Mouse (Mus musculus) liver, adult (tissue): Measurements from ENCODE around the gene Nr2f6.

Experiments
- GATA4 ChIP-seq: IDR thresholded peaks from 2 replicates; pipeline ENCODE4 v1.6.1; 2014; ENCODE audit warnings: mild to moderate bottlenecking, low read length; ENCODE audit not compliant: insufficient replicate concordance

The Nr2f6 gene

DNA sequence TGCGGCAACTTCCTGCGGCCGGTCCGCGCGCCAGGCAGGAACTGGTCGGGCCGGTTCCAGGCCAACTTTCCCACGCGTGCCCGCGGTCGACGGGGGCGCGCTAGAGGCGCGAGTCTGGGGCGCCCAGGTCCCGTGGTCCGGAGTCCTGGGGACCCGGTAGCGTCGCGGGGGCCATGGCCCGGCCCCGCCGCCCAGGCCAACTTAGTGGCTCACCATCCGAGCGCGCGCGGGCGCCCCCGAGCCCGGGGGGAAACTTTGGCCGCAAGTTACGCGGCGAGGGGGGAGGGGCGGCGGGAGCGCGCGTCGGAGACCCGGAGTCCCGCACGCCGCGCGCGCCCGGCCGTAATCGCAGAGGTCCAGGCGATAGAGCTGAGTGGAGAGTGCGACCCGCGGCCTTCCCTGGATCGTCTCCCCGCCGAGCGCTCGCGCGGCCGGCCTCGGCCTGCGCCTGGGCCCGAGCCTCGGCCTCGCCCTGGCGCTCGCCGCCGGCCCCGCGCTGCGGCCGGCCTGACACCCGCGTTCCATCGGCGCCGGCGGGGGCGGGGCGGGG, at the start of gene Nr2f6:
TSS of gene Nr2f6 (minus strand) at position 540 of the 550 bp plus-strand sequence.
- TF ChIP-seq GATA4, result no peak

DNA sequence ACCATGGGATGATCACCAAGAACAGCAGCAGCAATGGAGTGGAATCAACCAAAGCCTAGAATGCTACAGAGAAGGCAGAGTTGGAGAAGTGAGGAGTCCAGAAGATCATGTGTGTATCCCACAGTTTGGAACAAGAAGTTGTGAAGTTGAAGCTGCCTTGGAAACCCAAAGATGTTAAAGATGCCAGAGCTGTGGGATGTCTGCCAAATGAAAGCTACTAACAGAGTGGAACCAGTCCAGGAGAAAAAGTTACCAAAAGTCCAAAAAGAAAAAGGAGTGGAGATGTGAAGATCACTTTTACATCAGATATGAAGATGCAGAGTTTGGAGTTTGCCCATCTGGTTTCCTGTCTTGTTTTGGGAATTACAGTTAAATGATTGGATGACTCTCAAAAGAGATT, 40.4 kb upstream of the Nr2f6 start:
- no peak for TF ChIP-seq GATA4

DNA sequence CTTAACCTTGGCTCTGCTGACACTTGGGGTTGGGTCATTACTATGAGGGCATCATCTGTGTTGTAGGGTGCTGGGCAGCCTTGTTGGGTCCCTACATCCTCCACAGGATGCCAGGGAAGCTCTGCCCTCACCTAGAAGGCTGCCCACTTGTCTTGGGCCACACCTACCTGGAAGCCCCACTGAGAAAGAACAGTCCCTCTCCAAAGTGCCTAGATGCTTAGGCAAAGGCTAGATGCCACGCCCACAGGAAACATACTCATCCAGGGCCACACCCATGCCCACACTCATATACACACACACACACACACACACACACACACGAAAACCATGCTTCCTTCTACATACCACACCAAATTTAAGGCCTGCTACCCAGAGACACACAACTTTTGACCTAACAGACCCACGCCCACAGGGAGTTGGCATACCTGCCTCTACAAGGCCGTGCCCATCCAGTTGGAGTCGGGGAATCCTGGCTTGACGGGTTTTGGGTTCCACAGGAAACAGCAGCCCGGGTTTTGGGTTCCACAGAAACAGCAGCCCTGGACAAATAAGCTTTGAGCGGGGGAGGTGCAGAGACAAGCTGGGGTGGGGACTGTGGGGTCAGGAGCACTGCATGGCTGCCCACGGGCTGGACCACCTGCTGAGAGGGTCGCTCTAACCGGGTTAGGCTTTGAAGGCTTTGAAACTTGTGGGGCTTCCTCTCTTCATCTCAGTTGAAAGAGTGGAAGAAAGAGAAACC, 29.9 kb upstream of the Nr2f6 start:
- TF ChIP-seq GATA4, result no peak

DNA sequence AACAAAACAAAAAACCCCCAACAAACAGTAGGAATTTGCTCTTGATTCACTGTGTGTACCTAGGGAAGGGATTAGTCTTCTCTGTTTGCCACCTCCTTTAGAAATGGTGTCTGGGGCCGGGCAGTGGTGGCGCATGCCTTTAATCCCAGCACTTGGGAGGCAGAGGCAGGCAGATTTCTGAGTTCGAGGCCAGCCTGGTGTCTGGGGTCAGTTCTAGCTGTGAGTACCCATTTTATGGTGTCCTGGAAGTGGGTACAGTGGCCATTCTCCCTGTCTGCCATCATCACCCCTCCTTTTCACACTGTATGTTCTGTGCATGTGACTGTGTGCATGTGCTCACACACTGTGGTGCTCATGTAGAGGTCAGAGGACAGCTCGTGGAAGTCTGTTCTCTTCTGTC, 26.5 kb upstream of the Nr2f6 start:
- TF ChIP-seq GATA4, result no peak

DNA sequence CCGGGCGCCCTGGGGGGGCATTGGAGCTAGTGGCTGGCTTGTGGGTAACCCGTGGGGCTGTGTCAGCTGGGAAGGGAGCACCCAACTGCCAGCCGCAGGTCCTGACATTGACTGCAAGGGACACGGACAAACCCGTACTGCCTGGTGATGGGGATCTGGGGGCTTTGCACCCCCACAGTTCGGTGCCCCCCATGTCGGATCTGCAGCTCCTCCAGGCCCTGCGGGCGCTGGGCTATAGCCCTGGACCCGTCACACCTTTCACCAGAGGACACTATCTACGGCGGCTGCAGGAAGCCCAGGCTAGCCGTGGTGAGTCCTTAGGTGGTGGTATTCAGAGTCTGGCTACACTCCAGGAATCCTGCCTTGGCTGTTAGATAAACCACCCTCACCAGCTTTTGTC, 25.7 kb upstream of the Nr2f6 start:
- no peak for TF ChIP-seq GATA4

DNA sequence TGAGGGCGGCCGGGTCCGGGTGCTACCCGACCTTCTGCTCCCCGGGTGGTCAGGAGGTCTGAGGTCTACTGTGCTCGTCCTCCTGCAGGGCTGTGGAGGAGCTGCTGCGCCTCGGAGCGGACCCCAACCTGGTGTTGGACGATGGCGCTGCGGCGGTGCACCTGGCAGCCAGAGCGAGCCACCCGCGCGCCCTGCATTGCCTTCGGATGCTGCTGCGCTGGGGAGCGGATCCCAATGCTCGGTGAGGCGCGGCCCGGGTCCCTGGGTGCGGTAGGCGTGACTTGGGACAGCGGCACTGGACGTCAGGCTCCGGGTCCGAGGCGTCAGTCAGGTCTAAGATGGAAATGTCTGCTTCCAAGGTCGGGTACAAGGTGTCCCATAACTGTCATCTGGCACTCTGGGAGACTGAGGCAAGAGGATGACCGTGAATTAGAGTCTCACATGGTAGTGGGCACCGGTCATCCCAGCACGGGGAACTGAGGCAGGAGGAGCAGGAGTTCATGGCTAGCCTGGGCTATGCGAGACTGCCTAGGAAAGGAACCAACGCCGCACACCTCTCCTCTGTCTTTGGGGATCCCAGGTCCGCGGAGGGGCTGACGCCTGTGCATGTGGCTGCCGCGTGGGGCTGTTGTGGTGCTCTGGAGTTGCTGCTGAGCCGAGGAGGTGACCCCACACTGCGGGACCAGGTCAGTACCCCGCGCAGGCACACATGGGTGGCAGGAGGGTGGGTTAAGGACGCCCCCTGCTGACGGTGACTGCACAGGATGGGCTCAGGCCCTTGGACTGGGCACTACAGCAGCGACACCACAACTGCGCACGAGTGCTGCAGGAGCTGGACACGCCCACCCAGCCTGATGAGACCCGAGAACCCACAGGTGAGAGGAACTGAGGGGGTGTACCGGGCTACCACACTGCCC, 24.6 kb upstream of the Nr2f6 start:
- no peak for TF ChIP-seq GATA4

DNA sequence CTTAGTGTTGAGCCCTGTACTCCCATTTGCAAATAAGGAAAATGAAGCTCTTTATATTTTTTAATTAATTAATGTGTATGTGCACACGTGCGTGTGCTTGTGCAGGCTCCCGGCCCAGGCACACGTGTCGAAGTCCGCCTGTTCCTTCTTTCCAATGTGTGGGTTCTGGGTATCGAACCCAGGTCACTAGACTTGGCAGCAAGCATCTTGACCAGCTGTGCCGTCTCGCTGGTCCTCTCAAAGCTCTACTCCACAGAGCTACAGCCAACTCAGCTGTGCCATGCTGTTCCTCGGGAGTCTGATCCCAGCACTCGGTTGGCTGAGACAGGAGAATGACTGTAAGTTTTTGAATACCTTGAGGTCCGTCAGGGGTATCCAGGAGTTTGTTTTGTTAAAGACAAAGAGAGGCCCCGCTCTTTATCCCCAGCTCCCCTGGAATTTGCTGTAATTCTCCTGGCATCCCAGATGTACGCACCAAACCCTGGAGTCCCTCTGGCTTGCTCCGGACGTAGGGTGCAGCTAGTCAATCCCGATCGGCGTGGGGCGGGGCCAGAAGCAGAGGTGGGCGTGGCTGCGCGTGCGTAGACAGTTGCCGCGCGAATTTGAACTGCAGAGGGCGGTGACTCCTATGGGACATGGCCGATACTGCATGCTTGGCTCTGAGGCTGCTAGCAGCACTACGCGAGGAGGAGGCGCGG, 23.8 kb upstream of the Nr2f6 start, which contains the start of gene Ankle1:
TSS of gene Ankle1 (plus strand) at position 610 of the 698 bp plus-strand sequence.
- TF ChIP-seq GATA4, result no peak

DNA sequence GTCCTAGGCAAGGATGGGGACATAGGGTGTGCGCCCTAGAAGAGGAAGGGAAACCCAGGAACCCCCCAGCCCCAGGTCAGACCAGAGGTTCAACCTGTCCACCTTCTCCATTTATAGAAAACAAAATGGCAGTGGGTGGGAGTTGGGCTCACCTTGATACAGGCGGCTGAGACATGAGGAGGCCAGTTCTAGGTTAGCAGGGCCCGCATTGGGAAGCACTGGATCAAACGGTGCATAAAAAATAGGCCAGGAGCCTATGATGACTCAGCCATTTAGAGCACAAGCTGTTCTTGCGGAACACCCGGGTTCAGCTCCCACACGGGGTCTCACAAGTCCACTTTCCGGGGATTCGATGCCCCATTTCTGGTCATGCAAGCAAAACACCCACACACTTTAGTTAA, 23.2 kb upstream of the Nr2f6 start:
- TF ChIP-seq GATA4, result no peak

DNA sequence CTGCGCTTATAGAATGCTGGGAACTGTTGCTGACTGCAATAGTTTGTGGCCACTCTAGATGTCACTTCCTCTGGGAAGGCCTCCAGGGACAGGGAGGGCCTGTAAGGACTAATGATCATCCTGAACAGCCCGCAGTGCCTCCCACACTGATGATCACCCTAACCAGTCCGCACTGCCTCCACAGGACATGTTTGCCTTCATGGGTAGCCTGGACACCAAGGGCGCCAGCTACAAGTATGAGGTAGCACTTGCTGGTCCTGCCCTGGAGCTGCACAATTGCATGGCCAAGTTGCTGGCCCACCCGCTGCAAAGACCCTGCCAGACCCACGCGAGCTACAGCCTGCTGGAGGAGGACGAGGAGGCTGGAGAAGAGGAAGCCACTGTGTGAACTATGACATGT, 22.3 kb upstream of the Nr2f6 start:
- no peak for TF ChIP-seq GATA4

DNA sequence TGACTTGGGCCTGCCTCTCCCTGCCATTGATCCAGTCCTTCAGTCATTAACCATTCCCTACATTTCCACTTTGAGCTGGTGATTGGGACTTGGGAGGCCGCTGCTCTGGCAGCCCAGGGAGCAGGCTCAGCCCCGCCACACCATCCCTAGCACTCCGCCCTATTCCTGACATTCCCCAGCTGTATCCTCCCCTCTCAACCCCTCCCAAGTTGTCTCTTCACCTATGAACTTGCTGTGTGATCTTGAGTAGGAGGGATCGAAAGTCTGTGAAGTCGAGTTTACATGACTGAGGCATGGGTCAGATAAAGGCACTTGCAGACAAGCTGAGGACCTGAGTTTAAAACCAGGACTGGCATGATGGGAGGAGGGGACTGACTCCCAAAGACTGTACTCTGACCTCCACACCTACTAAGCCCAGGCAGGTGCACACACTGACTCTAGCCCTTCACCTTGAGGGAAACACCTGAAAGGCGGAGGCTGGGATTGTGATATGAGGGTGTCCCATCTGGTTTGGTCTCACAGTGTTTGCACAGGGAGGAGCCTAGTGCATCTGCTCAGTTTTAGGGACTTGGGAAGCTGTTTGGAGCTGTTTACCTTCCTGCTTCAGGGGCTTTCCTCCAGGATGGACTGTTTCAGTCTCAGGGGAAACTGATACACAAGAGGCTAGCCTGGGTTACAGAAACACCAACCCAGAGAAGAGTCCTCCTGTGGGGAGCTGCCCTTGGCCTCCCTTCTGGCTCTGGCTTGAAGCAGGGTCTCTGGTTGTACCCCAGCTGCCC, 21.5 kb upstream of the Nr2f6 start:
- TF ChIP-seq GATA4, result no peak

DNA sequence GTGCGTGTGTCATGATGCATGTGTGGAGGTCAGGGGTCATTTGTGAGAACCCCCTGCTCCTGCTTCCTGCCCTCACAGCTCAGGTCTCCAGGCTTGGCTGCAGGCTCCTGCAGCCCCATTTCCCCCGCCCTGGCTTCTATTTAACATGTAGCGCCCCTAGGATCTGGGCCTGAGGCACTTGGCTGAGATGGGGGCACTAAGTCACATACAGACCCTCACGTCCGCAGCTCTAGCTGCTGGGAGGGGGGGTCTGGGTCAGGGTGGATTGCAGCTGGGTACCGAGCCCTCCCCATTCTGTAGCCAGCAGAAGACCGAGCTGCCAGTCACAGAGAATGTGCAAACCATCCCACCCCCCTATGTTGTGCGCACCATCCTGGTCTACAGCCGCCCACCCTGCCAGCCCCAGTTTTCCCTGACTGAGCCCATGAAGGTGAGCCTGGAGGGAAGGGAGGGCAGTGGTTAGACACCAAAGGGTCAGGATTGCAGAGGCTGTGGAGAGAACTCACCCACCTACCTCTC, 20.7 kb upstream of the Nr2f6 start:
- no peak for TF ChIP-seq GATA4

DNA sequence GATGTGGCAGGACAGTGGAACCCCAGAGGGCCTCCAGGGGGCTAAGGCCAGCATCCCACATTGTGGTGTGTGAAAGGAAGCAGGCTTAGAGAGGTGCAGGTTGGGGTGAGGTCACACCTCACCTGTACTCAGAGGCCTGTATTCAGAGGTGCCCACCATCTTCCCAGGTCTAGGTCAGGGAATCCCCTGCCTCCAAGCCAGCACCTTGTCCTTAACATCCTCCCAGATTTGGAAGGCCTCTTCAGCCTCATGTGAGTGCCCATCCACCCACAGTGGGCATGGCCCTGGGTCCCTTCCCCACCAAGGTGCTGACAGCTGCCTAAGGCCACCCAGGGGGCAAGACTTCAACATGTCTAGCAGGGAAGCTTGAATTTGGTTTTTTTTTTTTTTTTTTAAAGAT, 19.7 kb upstream of the Nr2f6 start:
- no peak for TF ChIP-seq GATA4

DNA sequence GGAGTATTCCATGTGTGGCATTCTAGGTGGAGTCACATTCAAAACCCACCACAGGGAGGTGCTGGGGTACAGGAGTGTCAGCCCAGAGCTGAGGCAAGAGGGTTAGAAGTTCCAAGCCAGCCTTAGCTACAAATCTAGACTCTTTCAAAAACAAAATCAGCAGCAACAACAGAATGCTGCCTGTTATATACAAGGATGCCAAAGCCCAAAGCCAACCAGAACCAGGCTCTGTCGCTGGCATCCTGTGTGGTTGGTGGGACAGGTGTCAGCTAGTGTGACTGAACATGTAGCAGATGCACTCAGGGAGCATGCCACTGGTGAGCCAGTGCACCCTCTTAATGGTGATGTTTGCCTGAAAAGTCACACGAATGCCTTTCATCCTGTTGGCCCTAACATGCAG, 19.1 kb upstream of the Nr2f6 start:
- TF ChIP-seq GATA4, result no peak

DNA sequence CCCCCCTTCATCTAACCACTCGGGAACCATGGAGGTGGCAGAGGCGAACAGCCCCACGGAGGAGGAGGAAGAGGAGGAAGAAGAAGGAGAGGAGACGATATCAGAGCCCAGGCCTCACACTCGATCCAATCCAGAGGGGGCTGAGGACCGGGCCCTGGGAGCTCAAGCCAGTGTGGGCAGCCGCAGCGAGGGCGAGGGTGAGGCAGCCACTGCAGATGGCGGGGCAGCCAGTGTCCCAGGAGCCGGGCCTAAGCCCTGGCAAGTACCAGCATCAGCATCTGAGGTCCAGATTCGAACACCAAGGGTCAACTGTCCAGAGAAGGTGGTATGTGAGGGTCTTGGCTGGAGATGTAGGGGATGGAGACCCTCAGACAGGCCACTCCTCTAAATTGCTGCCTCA, 15.9 kb upstream of the Nr2f6 start:
- no peak for TF ChIP-seq GATA4
